Comparison of ENCODE assay signal across 11 mouse cellular contexts in the genomic region with DNA sequence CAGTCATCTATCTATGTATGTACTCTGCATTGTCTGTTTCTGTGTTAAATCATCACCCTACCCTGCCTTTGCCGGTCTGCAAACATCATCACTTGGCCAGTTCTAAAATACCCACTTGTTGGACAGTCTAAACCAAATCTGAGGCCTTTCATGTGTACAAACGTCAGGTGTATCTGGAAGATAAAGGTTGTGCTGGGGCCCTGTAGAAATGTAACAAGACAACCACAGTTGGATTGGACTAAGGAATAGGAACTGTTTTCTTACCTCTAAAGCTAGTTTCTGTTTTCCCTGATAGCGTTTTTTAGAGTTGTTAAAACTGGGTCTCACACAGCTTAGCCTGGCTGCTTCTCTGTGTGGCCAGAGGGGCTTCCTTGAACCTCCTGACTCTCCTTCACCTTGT. TPM values are rescaled to one million over a fixed set of nuclear protein-coding genes. Genes with fewer than 3 reads are reported as not detected.
DNase-seq lines count a peak whose midpoint lies in the region; ATAC-seq and TF ChIP-seq lines count a peak whose summit lies in the region.
"Had no signal": no experiment of that assay in that cellular context is flagged by ENCODE, and none has a peak within 500 bp of the region (broad histone marks: within the 10 kb centered on the region; RNA-seq: fewer than 3 reads in every experiment).

No protein-coding gene starts in this region.

- no peak for ATAC-seq in lung, embryonic 15.5 days (ENCODE audit: borderline replicate concordance, extremely low read depth, low FRiP score, low TSS enrichment)
- ATAC-seq in intestine, postnatal 0 days, result no peak
- no peak for ATAC-seq in neural tube, embryonic 12.5 days (ENCODE audit: low FRiP score, low read depth)

- H3K4me1 ChIP-seq in lung, embryonic 15.5 days, result peaks cover 15% of the 10 kb centered on the region
- peaks cover 4% of the 10 kb centered on the region; the same call in 1 of the 2 replicates for H3K4me1 ChIP-seq in intestine, postnatal 0 days (replicated peaks; ENCODE audit: control insufficient read depth, insufficient read depth, low read length)
- H3K4me1 ChIP-seq in neural tube, embryonic 12.5 days, result peaks cover 13% of the 10 kb centered on the region

- H3K36me3 ChIP-seq in lung, embryonic 15.5 days, result peaks cover 10% of the 10 kb centered on the region
- peaks cover 9% of the 10 kb centered on the region; the same call in 1 of the 2 replicates for H3K36me3 ChIP-seq in intestine, postnatal 0 days (ENCODE audit: control insufficient read depth, insufficient read depth)
- peaks cover 10% of the 10 kb centered on the region for H3K36me3 ChIP-seq in neural tube, embryonic 12.5 days

- 65% methylated on average over 3 of the region's 3 CpGs for WGBS in lung, embryonic 15.5 days
- 56% methylated on average over 3 of the region's 3 CpGs for WGBS in intestine, postnatal 0 days
- 85% methylated on average over 3 of the region's 3 CpGs for WGBS in neural tube, embryonic 12.5 days

- H3K9me3 ChIP-seq in lung, embryonic 15.5 days, result no peaks in the 10 kb centered on the region
- H3K9me3 ChIP-seq in intestine, postnatal 0 days (ENCODE audit: control insufficient read depth), result no peaks in the 10 kb centered on the region
- H3K9me3 ChIP-seq in neural tube, embryonic 12.5 days, result no peaks in the 10 kb centered on the region

- peak overlapping the region; percentile 97 for H3K4me3 ChIP-seq in lung, embryonic 15.5 days
- H3K4me3 ChIP-seq in intestine, postnatal 0 days (ENCODE audit: low read depth, low read length), result no peak overlapping the region
- no peak overlapping the region for H3K4me3 ChIP-seq in neural tube, embryonic 12.5 days

- H3K27me3 ChIP-seq in lung, embryonic 15.5 days, result no peaks in the 10 kb centered on the region
- H3K27me3 ChIP-seq in intestine, postnatal 0 days (replicated peaks; ENCODE audit: control insufficient read depth, insufficient read depth, low read length), result no peaks in the 10 kb centered on the region
- no peaks in the 10 kb centered on the region for H3K27me3 ChIP-seq in neural tube, embryonic 12.5 days (replicated peaks)

- H3K9ac ChIP-seq in lung, embryonic 15.5 days, result no peak overlapping the region; the same call in 1 of the 2 replicates
- no peak overlapping the region for H3K9ac ChIP-seq in intestine, postnatal 0 days (ENCODE audit: low read depth, low read length)
- H3K9ac ChIP-seq in neural tube, embryonic 12.5 days, result no peak overlapping the region

- H3K4me2 ChIP-seq in lung, embryonic 15.5 days, result peak overlapping the region; percentile 80
- peak overlapping the region; percentile 18; the same call in 1 of the 2 replicates for H3K4me2 ChIP-seq in intestine, postnatal 0 days (replicated peaks; ENCODE audit: low read depth)
- H3K4me2 ChIP-seq in neural tube, embryonic 12.5 days (replicated peaks), result peak overlapping the region; percentile 87; the same call in 1 of the 2 replicates

- DNase-seq in embryo, embryonic 10.5 days (ENCODE audit: low spot score), result peak; percentile 4
- DNase-seq in embryo, embryonic 9.5 days (ENCODE audit: extremely low spot score), result no peak
- DNase-seq in lung, postnatal 10 days, result no peak
- DNase-seq in adrenal gland, postnatal 4 days (ENCODE audit: low spot score in 2 of 2), result no peak
- no peak for DNase-seq in natural killer cell, adult 2 months (ENCODE audit: low spot score in 2 of 2)
- DNase-seq: lung, postnatal 14 days had no signal

- no peak overlapping the region for H3K27ac ChIP-seq in lung, embryonic 15.5 days
- H3K27ac ChIP-seq in intestine, postnatal 0 days (ENCODE audit: low read depth, low read length), result no peak overlapping the region
- H3K27ac ChIP-seq in neural tube, embryonic 12.5 days, result no peak overlapping the region

- no peak for TF ChIP-seq CTCF in intestine, postnatal 0 days (IDR thresholded peaks at IDR 0.05; ENCODE audit: low read depth)

RNA-seq across cellular contexts. Expression of gene Eif5b, which starts 1.7 kb away (rescaled TPM):
- 22.0 and 23.7 TPM in 2 replicates for polyA plus RNA-seq in lung, embryonic 15.5 days (2015; fragmentation: Nextera tagmentation; extraction: Ambion mirVana)
- polyA plus RNA-seq in intestine, postnatal 0 days (2015; fragmentation: Nextera tagmentation; extraction: Ambion mirVana), result 14.8 and 17.2 TPM in 2 replicates
- polyA plus RNA-seq in neural tube, embryonic 12.5 days (2016; fragmentation: Nextera tagmentation; extraction: Ambion mirVana), result 26.6 and 27.5 TPM in 2 replicates
- total RNA-seq in adrenal gland, postnatal 4 days (2021), result 10 to 100 TPM; 42.2 to 47.5 TPM

RNA-seq across cellular contexts. Expression of gene Txndc9, which starts 1.9 kb away (rescaled TPM):
- 149 TPM in 2 replicates for polyA plus RNA-seq in lung, embryonic 15.5 days (2015; fragmentation: Nextera tagmentation; extraction: Ambion mirVana)
- polyA plus RNA-seq in intestine, postnatal 0 days (2015; fragmentation: Nextera tagmentation; extraction: Ambion mirVana), result 101 and 103 TPM in 2 replicates
- polyA plus RNA-seq in neural tube, embryonic 12.5 days (2016; fragmentation: Nextera tagmentation; extraction: Ambion mirVana), result 158 and 169 TPM in 2 replicates
- total RNA-seq in adrenal gland, postnatal 4 days (2021), result 10 to 100 TPM; 90.4 to 95.2 TPM

RNA-seq across cellular contexts. Expression of gene Lyg1, which starts 42.0 kb away (rescaled TPM):
- not detected in 2 replicates for polyA plus RNA-seq in lung, embryonic 15.5 days (2015; fragmentation: Nextera tagmentation; extraction: Ambion mirVana)
- not detected in 2 replicates for polyA plus RNA-seq in intestine, postnatal 0 days (2015; fragmentation: Nextera tagmentation; extraction: Ambion mirVana)
- polyA plus RNA-seq in neural tube, embryonic 12.5 days (2016; fragmentation: Nextera tagmentation; extraction: Ambion mirVana), result not detected in 2 replicates
- not detected for total RNA-seq in adrenal gland, postnatal 4 days (2021)
- total RNA-seq: hematopoietic stem cell, adult 5-6 weeks had no signal
- polyA plus RNA-seq: spleen, adult 2 months had no signal

Comparison
In these comparisons a context has a peak if more than half of its experiments do, and no peak if none do; other contexts are left out.
1. H3K4me2 ChIP-seq: peak in every context shown above with its lines; median percentile 87 in neural tube, embryonic 12.5 days; 80 in lung, embryonic 15.5 days; 18 in intestine, postnatal 0 days.